ENCODE assay signal across 17 mouse cellular contexts in genomic region chr2:32818208-32818607, GRCm38 (mm10). TPM values are rescaled to one million over a fixed set of nuclear protein-coding genes. Genes with fewer than 3 reads are reported as not detected.
"Had no signal": no experiment of that assay in that cellular context is flagged by ENCODE, and none has a peak within 500 bp of the region (broad histone marks: within the 10 kb centered on the region; RNA-seq: fewer than 3 reads in every experiment).

No protein-coding gene starts in this region.

- H3K36me3 ChIP-seq: liver, embryonic 13.5 days had no signal

- H3K4me2 ChIP-seq: liver, embryonic 13.5 days; midbrain, embryonic 11.5 days had no signal

- H3K4me3 ChIP-seq: liver, embryonic 13.5 days had no signal

- H3K27ac ChIP-seq: kidney, postnatal 0 days; liver, embryonic 13.5 days had no signal

- H3K9me3 ChIP-seq: liver, embryonic 13.5 days had no signal

- H3K9ac ChIP-seq: liver, embryonic 13.5 days had no signal

- DNase-seq: kidney, postnatal 25 days; liver, embryonic 13.5 days; lung, adult 2 months; lung, postnatal 14 days; lung, postnatal 4 days; midbrain, embryonic 14.5 days; thymus, adult 18-20 months; thymus, postnatal 36 days had no signal

- H3K27me3 ChIP-seq: liver, embryonic 13.5 days had no signal

RNA-seq across cellular contexts. Expression of gene Cfap157, which starts 34.0 kb away (rescaled TPM):
- total RNA-seq: liver, adult 2 months; megakaryocyte progenitor cell, adult 5-6 weeks; megakaryocyte-erythroid progenitor cell, adult 5-6 weeks had no signal
- polyA plus RNA-seq: large intestine, adult 2 months; liver, adult 2 months; neural tube, embryonic 11.5 days; spleen, adult 2 months had no signal

RNA-seq across cellular contexts. Expression of gene Ttc16, which starts 42.8 kb away (rescaled TPM):
- total RNA-seq: megakaryocyte progenitor cell, adult 5-6 weeks had no signal
- polyA plus RNA-seq: kidney, embryonic 14.5 days had no signal
